Mouse (Mus musculus): ENCODE results near the gene Ppp5c. TPM values are rescaled to one million over a fixed set of nuclear protein-coding genes. Genes with fewer than 3 reads are reported as not detected.
A peak's percentile ranks its signal among the peaks of the same experiment; 100 is the strongest.

Ppp5c gene
- total and polyA plus RNA-seq, 3 experiments = 89.0 to 157 (median 104) TPM

- no peaks in the 10 kb centered on the region for H3K27me3 ChIP-seq (ENCODE audit: control insufficient read depth, insufficient read depth, low read length)
- H3K36me3 ChIP-seq (ENCODE audit: control insufficient read depth, insufficient read depth, low read length) = no peaks in the 10 kb centered on the region
- WGBS = 23% methylated on average over 4 of the region's 4 CpGs
- peak; percentile 84 to 96 for DNase-seq
- no peak overlapping the region for H3K9ac ChIP-seq (ENCODE audit: low read depth, low read length)
- peak overlapping the region; percentile 8; the same call in 1 of the 2 replicates for H3K27ac ChIP-seq
- no peaks in the 10 kb centered on the region for H3K79me2 ChIP-seq (replicated peaks; ENCODE audit: control insufficient read depth, insufficient read depth, low read length)
- intact Hi-C loops (cut with DNase I) = no loop called here
- H3K4me3 ChIP-seq = no peak overlapping the region
- TF ChIP-seq CTCF (IDR thresholded peaks at IDR 0.05) = no peak
- TF ChIP-seq EP300 (IDR thresholded peaks at IDR 0.05; ENCODE audit: insufficient read depth, low read depth, low read length) = peak; percentile 93
- TF ChIP-seq POLR2A (IDR thresholded peaks at IDR 0.05; ENCODE audit: insufficient read depth, low read depth, low read length) = no peak
- peaks cover 12% of the 10 kb centered on the region for H3K4me1 ChIP-seq (ENCODE audit: control insufficient read depth, insufficient read depth, low read length)
Observed at GRCm38 (mm10) chr7:16999650-17000049, 28.1 kb downstream of the Ppp5c start.

- no peaks in the 10 kb centered on the region for H3K36me3 ChIP-seq (ENCODE audit: control insufficient read depth, insufficient read depth, low read length)
- no peaks in the 10 kb centered on the region for H3K27me3 ChIP-seq (ENCODE audit: control insufficient read depth, insufficient read depth, low read length)
- WGBS = 19% methylated on average over 4 of the region's 4 CpGs
- H3K9ac ChIP-seq (ENCODE audit: low read depth, low read length) = no peak overlapping the region
- peaks cover 12% of the 10 kb centered on the region for H3K4me1 ChIP-seq (ENCODE audit: control insufficient read depth, insufficient read depth, low read length)
- peak overlapping the region; percentile 8; the same call in 1 of the 2 replicates for H3K27ac ChIP-seq
- intact Hi-C loops (cut with DNase I) = no loop called here
- H3K79me2 ChIP-seq (replicated peaks; ENCODE audit: control insufficient read depth, insufficient read depth, low read length) = no peaks in the 10 kb centered on the region
- no peak overlapping the region for H3K4me3 ChIP-seq
- no peak for DNase-seq
- no peak for TF ChIP-seq CTCF (IDR thresholded peaks at IDR 0.05)
Observed at GRCm38 (mm10) chr7:16999233-16999632, 28.5 kb downstream of the Ppp5c start.

- Histone ChIP-seq H3K4me1 (ENCODE audit: control insufficient read depth, insufficient read depth, low read length) (peaks cover 4% of the 10 kb centered on the region), H3K36me3 (ENCODE audit: control insufficient read depth, insufficient read depth, low read length) (no peaks in the 10 kb centered on the region), H3K79me2 (replicated peaks; ENCODE audit: control insufficient read depth, insufficient read depth, low read length) (no peaks in the 10 kb centered on the region), H3K9ac (ENCODE audit: low read depth, low read length) (peak overlapping the region; percentile 9; the same call in 1 of the 2 replicates), H3K27ac (no peak overlapping the region), H3K27me3 (ENCODE audit: control insufficient read depth, insufficient read depth, low read length) (no peaks in the 10 kb centered on the region), H3K4me3 (no peak overlapping the region)
- intact Hi-C loops (cut with DNase I) = no loop called here
- 70% methylated on average over 4 of the region's 4 CpGs for WGBS
- DNase-seq = no peak
- TF ChIP-seq EP300 (IDR thresholded peaks at IDR 0.05; ENCODE audit: insufficient read depth, low read depth, low read length) = no peak
Observed at GRCm38 (mm10) chr7:16995345-16995744, 32.4 kb downstream of the Ppp5c start.

GRCm38 (mm10) chr7:16994400-16994799 lies 33.3 kb downstream of the Ppp5c start:
- Histone ChIP-seq H3K27me3 (ENCODE audit: control insufficient read depth, insufficient read depth, low read length) (no peaks in the 10 kb centered on the region), H3K79me2 (replicated peaks; ENCODE audit: control insufficient read depth, insufficient read depth, low read length) (no peaks in the 10 kb centered on the region), H3K4me1 (ENCODE audit: control insufficient read depth, insufficient read depth, low read length) (peaks cover 3% of the 10 kb centered on the region), H3K27ac (peak overlapping the region; percentile 76), H3K4me3 (peak overlapping the region; percentile 62), H3K9ac (ENCODE audit: low read depth, low read length) (peak overlapping the region; percentile 74), H3K36me3 (ENCODE audit: control insufficient read depth, insufficient read depth, low read length) (no peaks in the 10 kb centered on the region)
- DNase-seq = peak in 1 of 2 experiments; percentile 32
- intact Hi-C loops (cut with DNase I) = no loop called here
- TF ChIP-seq EP300 (IDR thresholded peaks at IDR 0.05; ENCODE audit: insufficient read depth, low read depth, low read length) = no peak
- TF ChIP-seq POLR2A (IDR thresholded peaks at IDR 0.05; ENCODE audit: insufficient read depth, low read depth, low read length) = no peak
- TF ChIP-seq CTCF (IDR thresholded peaks at IDR 0.05) = no peak
- WGBS = 10% methylated on average over 20 of the region's 20 CpGs

- TF ChIP-seq POLR2A (IDR thresholded peaks at IDR 0.05; ENCODE audit: insufficient read depth, low read depth, low read length) (peak; percentile 70), EP300 (IDR thresholded peaks at IDR 0.05; ENCODE audit: insufficient read depth, low read depth, low read length) (no peak)
- Histone ChIP-seq H3K4me1 (ENCODE audit: control insufficient read depth, insufficient read depth, low read length) (peaks cover 2% of the 10 kb centered on the region), H3K9ac (ENCODE audit: low read depth, low read length) (peak overlapping the region; percentile 74), H3K4me3 (peak overlapping the region; percentile 62), H3K79me2 (replicated peaks; ENCODE audit: control insufficient read depth, insufficient read depth, low read length) (no peaks in the 10 kb centered on the region), H3K27ac (peak overlapping the region; percentile 76), H3K36me3 (ENCODE audit: control insufficient read depth, insufficient read depth, low read length) (no peaks in the 10 kb centered on the region), H3K27me3 (ENCODE audit: control insufficient read depth, insufficient read depth, low read length) (no peaks in the 10 kb centered on the region)
- WGBS = 9% methylated on average over 27 of the region's 27 CpGs
- peak; percentile 87 to 89 for DNase-seq
- intact Hi-C loops (cut with DNase I) = no loop called here
Observed at GRCm38 (mm10) chr7:16993651-16994399, 33.9 kb downstream of the Ppp5c start.

GRCm38 (mm10) chr7:16992451-16992807 lies 35.3 kb downstream of the Ppp5c start, which contains the start of gene Ccdc8:
Ccdc8 (plus strand) TSS chr7:16992708.
- H3K4me1 ChIP-seq (ENCODE audit: control insufficient read depth, insufficient read depth, low read length) = peaks cover 4% of the 10 kb centered on the region
- H3K4me3 ChIP-seq = peak within 1 kb of the TSS; percentile 62
- no peaks in the 10 kb centered on the region for H3K36me3 ChIP-seq (ENCODE audit: control insufficient read depth, insufficient read depth, low read length)
- no peaks in the 10 kb centered on the region for H3K79me2 ChIP-seq (replicated peaks; ENCODE audit: control insufficient read depth, insufficient read depth, low read length)
- TF ChIP-seq POLR2A (IDR thresholded peaks at IDR 0.05; ENCODE audit: insufficient read depth, low read depth, low read length) = no peak
- no peak for TF ChIP-seq EP300 (IDR thresholded peaks at IDR 0.05; ENCODE audit: insufficient read depth, low read depth, low read length)
- TF ChIP-seq CTCF (IDR thresholded peaks at IDR 0.05) = no peak
- 95% methylated on average over 5 of the region's 5 CpGs for WGBS
- no peaks in the 10 kb centered on the region for H3K27me3 ChIP-seq (ENCODE audit: control insufficient read depth, insufficient read depth, low read length)
- intact Hi-C loops (cut with DNase I) = no loop called here
- no peak within 1 kb of the TSS; the same call in 1 of the 2 replicates for H3K27ac ChIP-seq
- DNase-seq = no peak
- H3K9ac ChIP-seq (ENCODE audit: low read depth, low read length) = no peak within 1 kb of the TSS; the same call in 1 of the 2 replicates

Data from heart, adult 2 months (tissue).